Mouse (Mus musculus) embryonic facial prominence, embryonic 14.5 days (tissue): ENCODE data around the gene Qrich2. TPM values are rescaled to one million over a fixed set of nuclear protein-coding genes. Genes with fewer than 3 reads are reported as not detected.
A peak's percentile ranks its signal among the peaks of the same experiment; 100 is the strongest.

ENCODE experiments used
- ATAC-seq: fragments of 200-750 bp; cut with Nextera tagmentation; 2 replicates; pipeline ENCODE4 v1.8.0; 2017; ENCODE audit warnings: low read depth, moderate number of reproducible peaks, moderate TSS enrichment
- DNase-seq: peaks from one replicate; pipeline ENCODE4 v3.0.0-alpha.2; 2015; ENCODE audit warnings: low spot score
- H3K27ac ChIP-seq: fragments of 300-500 bp; sonication (generic); replicated peaks from 2 replicates; pipeline ENCODE4 v1.5.1; 2014; ENCODE audit warnings: low read depth, mild to moderate bottlenecking, low read length, moderate library complexity
- H3K27me3 ChIP-seq: fragments of 300-500 bp; sonication (generic); replicated peaks from 2 replicates; pipeline ENCODE4 v1.6.1; 2014; ENCODE audit warnings: low read length; ENCODE audit not compliant: control insufficient read depth, insufficient read depth
- H3K36me3 ChIP-seq: fragments of 300-500 bp; sonication (generic); 2 replicates; pipeline ENCODE4 v1.6.1; 2014; ENCODE audit warnings: low read length, mixed read lengths; ENCODE audit not compliant: control insufficient read depth, insufficient read depth
- H3K4me1 ChIP-seq: fragments of 300-500 bp; sonication (generic); 2 replicates; pipeline ENCODE4 v1.6.1; 2014; ENCODE audit warnings: antibody characterized with exemption, low read length; ENCODE audit not compliant: control insufficient read depth, insufficient read depth
- H3K4me2 ChIP-seq: fragments of 300-500 bp; sonication (generic); 2 replicates; pipeline ENCODE4 v1.6.1; 2014; ENCODE audit warnings: low read depth, mild to moderate bottlenecking, low read length, moderate library complexity, mixed read lengths
- H3K4me3 ChIP-seq: fragments of 300-500 bp; sonication (generic); 2 replicates; pipeline ENCODE4 v1.5.1; 2014; ENCODE audit warnings: low read depth, mild to moderate bottlenecking, low read length
- H3K9ac ChIP-seq: fragments of 300-500 bp; sonication (generic); 2 replicates; pipeline ENCODE4 v1.6.1; 2014; ENCODE audit warnings: low read depth, mild to moderate bottlenecking, low read length, moderate library complexity, mixed read lengths
- H3K9me3 ChIP-seq: fragments of 300-500 bp; sonication (generic); 2 replicates; pipeline ENCODE4 v1.6.1; 2016; ENCODE audit warnings: low read length; ENCODE audit not compliant: control insufficient read depth
- WGBS: fragments of 180-500 bp; shearing (Covaris S2); extraction: QIAGEN DNeasy Blood & Tissue Kit; methylation state at CpG from one replicate; pipeline ENCODE4 v1.1.7; 2014; 5-methylcytosine and 5-hydroxymethylcytosine counted together
- polyA plus RNA-seq: library from polyadenylated mRNA; unstranded; fragments of >200 nt; fragmentation: Nextera tagmentation; extraction: Ambion mirVana; gene quantifications from 2 replicates; pipeline ENCODE4 v1.2.1, GENCODE M21; 2014

Qrich2 gene
- polyA plus RNA-seq, 1 experiment from 2014 or later, result 0.14 TPM

GRCm38 (mm10) chr11:116446308-116446887 lies 19.6 kb downstream of the Qrich2 start:
- Histone ChIP-seq H3K4me3 (no peak overlapping the region), H3K27ac (no peak overlapping the region), H3K27me3 (peaks cover 12% of the 10 kb centered on the region), H3K4me2 (peak overlapping the region; percentile 18; the same call in 1 of the 2 replicates), H3K9me3 (0 out of 2 replicates have a peak, but pooled peaks cover 8% of the 10 kb centered on the region), H3K4me1 (no peaks in the 10 kb centered on the region), H3K36me3 (no peaks in the 10 kb centered on the region), H3K9ac (no peak overlapping the region)
- 13% methylated on average over 14 of the region's 19 CpGs for WGBS
- peak; percentile 11; the same call in 1 of the 2 replicates for ATAC-seq
- DNase-seq, result no peak

- 30% methylated on average over 15 of the region's 16 CpGs for WGBS
- peak; percentile 82 for ATAC-seq
- Histone ChIP-seq H3K9ac (no peak overlapping the region), H3K4me3 (no peak overlapping the region), H3K27me3 (peaks cover 12% of the 10 kb centered on the region), H3K4me2 (no peak overlapping the region), H3K36me3 (no peaks in the 10 kb centered on the region), H3K9me3 (0 out of 2 replicates have a peak, but pooled peaks cover 6% of the 10 kb centered on the region), H3K4me1 (no peaks in the 10 kb centered on the region), H3K27ac (no peak overlapping the region)
- peak; percentile 94 for DNase-seq
Observed at GRCm38 (mm10) chr11:116445596-116446307, 20.3 kb downstream of the Qrich2 start.

GRCm38 (mm10) chr11:116443935-116444334 lies 22.1 kb downstream of the Qrich2 start:
- no peak overlapping the region; the same call in 1 of the 2 replicates for H3K9ac ChIP-seq
- 78% methylated on average over 6 of the region's 6 CpGs for WGBS
- ATAC-seq (no peak), DNase-seq (no peak)
- no peak overlapping the region for H3K27ac ChIP-seq
- H3K9me3 ChIP-seq, result no peaks in the 10 kb centered on the region
- H3K4me3 ChIP-seq, result no peak overlapping the region
- H3K27me3 ChIP-seq, result peaks cover 12% of the 10 kb centered on the region
- H3K36me3 ChIP-seq, result peaks cover 11% of the 10 kb centered on the region
- no peaks in the 10 kb centered on the region for H3K4me1 ChIP-seq
- no peak overlapping the region for H3K4me2 ChIP-seq

GRCm38 (mm10) chr11:116443311-116443710 lies 22.7 kb downstream of the Qrich2 start:
- peaks cover 12% of the 10 kb centered on the region for H3K36me3 ChIP-seq
- DNase-seq, result no peak
- H3K4me1 ChIP-seq, result no peaks in the 10 kb centered on the region
- H3K4me3 ChIP-seq, result no peak overlapping the region
- no peak overlapping the region for H3K9ac ChIP-seq
- peaks cover 12% of the 10 kb centered on the region for H3K27me3 ChIP-seq
- H3K27ac ChIP-seq, result no peak overlapping the region
- 80% methylated on average over 6 of the region's 6 CpGs for WGBS
- ATAC-seq, result no peak
- no peaks in the 10 kb centered on the region for H3K9me3 ChIP-seq
- H3K4me2 ChIP-seq, result no peak overlapping the region

GRCm38 (mm10) chr11:116442867-116443177 lies 23.2 kb downstream of the Qrich2 start:
- no peak overlapping the region for H3K4me3 ChIP-seq
- DNase-seq (peak; percentile 41), ATAC-seq (no peak)
- H3K27ac ChIP-seq, result no peak overlapping the region
- H3K4me2 ChIP-seq, result no peak overlapping the region
- H3K27me3 ChIP-seq, result peaks cover 12% of the 10 kb centered on the region
- 72% methylated on average over 5 of the region's 6 CpGs for WGBS
- H3K36me3 ChIP-seq, result peaks cover 12% of the 10 kb centered on the region
- H3K9me3 ChIP-seq, result no peaks in the 10 kb centered on the region
- no peak overlapping the region for H3K9ac ChIP-seq
- H3K4me1 ChIP-seq, result no peaks in the 10 kb centered on the region

- 67% methylated on average over 15 of the region's 15 CpGs for WGBS
- H3K4me1 ChIP-seq, result no peaks in the 10 kb centered on the region
Observed at GRCm38 (mm10) chr11:116442129-116442866, 23.7 kb downstream of the Qrich2 start.

GRCm38 (mm10) chr11:116440408-116441068 lies 25.5 kb downstream of the Qrich2 start:
- Histone ChIP-seq H3K27ac (no peak overlapping the region), H3K36me3 (peaks cover 33% of the 10 kb centered on the region), H3K4me1 (peaks cover 10% of the 10 kb centered on the region), H3K4me2 (no peak overlapping the region), H3K4me3 (no peak overlapping the region), H3K27me3 (no peaks in the 10 kb centered on the region), H3K9me3 (no peaks in the 10 kb centered on the region), H3K9ac (no peak overlapping the region)
- no peak for ATAC-seq
- DNase-seq, result peak; percentile 46
- 81% methylated on average over 7 of the region's 7 CpGs for WGBS

More at GRCm38 (mm10) chr11:116442129-116442866, 23.7 kb downstream of the Qrich2 start:
- ATAC-seq, result no peak
- Histone ChIP-seq H3K9ac (no peak overlapping the region), H3K27me3 (peaks cover 12% of the 10 kb centered on the region), H3K36me3 (peaks cover 17% of the 10 kb centered on the region), H3K4me3 (no peak overlapping the region), H3K27ac (no peak overlapping the region), H3K4me2 (no peak overlapping the region), H3K9me3 (no peaks in the 10 kb centered on the region)
- no peak for DNase-seq
